Mouse (Mus musculus) retina, postnatal 7 days (tissue): Measurements from ENCODE around the gene Olfr15.
"Not testable (repeated sequence)": the region's sequence is repeated elsewhere in the genome, so short reads cannot be mapped to it uniquely, and the experiment has no call there.

ENCODE experiments used
- DNase-seq: peaks from one replicate; pipeline ENCODE4 v3.0.0-alpha.2; 2012; ENCODE audit warnings: low read depth, low spot score

Gene Olfr15

GRCm38 (mm10) chr16:3830588-3831109, at the start of gene Olfr15:
Gene Olfr15 (plus strand): TSS chr16:3830878.
- no peak for DNase-seq

- no peak for DNase-seq
These were observed 49.4 kb upstream of the Olfr15 start for GRCm38 (mm10) chr16:3781237-3781636.

GRCm38 (mm10) chr16:3788394-3788793, 42.3 kb upstream of the Olfr15 start:
- no peak for DNase-seq

- no peak for DNase-seq
These were observed 22.5 kb upstream of the Olfr15 start for GRCm38 (mm10) chr16:3808176-3808575.

- DNase-seq, result not testable (repeated sequence)
These were observed 16.0 kb upstream of the Olfr15 start for GRCm38 (mm10) chr16:3814667-3815066.

- no peak for DNase-seq
These were observed 10.5 kb upstream of the Olfr15 start for GRCm38 (mm10) chr16:3820202-3820601.

GRCm38 (mm10) chr16:3828021-3828420, 2.7 kb upstream of the Olfr15 start:
- DNase-seq, result no peak

GRCm38 (mm10) chr16:3829727-3830126, 951 bp upstream of the Olfr15 start:
- no peak for DNase-seq

GRCm38 (mm10) chr16:3835461-3835860, 4.8 kb downstream of the Olfr15 start:
- no peak for DNase-seq

GRCm38 (mm10) chr16:3839157-3839885, 8.6 kb downstream of the Olfr15 start:
- no peak for DNase-seq

GRCm38 (mm10) chr16:3842989-3843388, 12.3 kb downstream of the Olfr15 start:
- no peak for DNase-seq

- DNase-seq, result no peak
These were observed 13.1 kb downstream of the Olfr15 start for GRCm38 (mm10) chr16:3843796-3844195.

- DNase-seq, result peak; percentile 90
These were observed 16.2 kb downstream of the Olfr15 start, which contains the start of gene Zfp174 for GRCm38 (mm10) chr16:3846711-3847518. Gene Zfp174 (plus strand): TSS chr16:3847268.

GRCm38 (mm10) chr16:3847871-3848270, 17.2 kb downstream of the Olfr15 start:
- DNase-seq, result no peak

- DNase-seq, result no peak
These were observed 17.7 kb downstream of the Olfr15 start for GRCm38 (mm10) chr16:3848416-3848815.

GRCm38 (mm10) chr16:3851301-3851700, 20.6 kb downstream of the Olfr15 start:
- not testable (repeated sequence) for DNase-seq

GRCm38 (mm10) chr16:3852586-3852985, 21.9 kb downstream of the Olfr15 start:
- DNase-seq, result no peak

- no peak for DNase-seq
These were observed 23.9 kb downstream of the Olfr15 start for GRCm38 (mm10) chr16:3854437-3855182.

- no peak for DNase-seq
These were observed 25.1 kb downstream of the Olfr15 start for GRCm38 (mm10) chr16:3855776-3856175.

GRCm38 (mm10) chr16:3859254-3859653, 28.6 kb downstream of the Olfr15 start:
- DNase-seq, result no peak

- DNase-seq, result no peak
These were observed 41.1 kb downstream of the Olfr15 start for GRCm38 (mm10) chr16:3871815-3872214.
